Mouse (Mus musculus): ENCODE measurements around the gene Arhgap10. TPM values are rescaled to one million over a fixed set of nuclear protein-coding genes. Genes with fewer than 3 reads are reported as not detected.

Arhgap10 gene
- polyA plus RNA-seq, 1 experiment from 2014 or later, result 23.2 TPM

DNA sequence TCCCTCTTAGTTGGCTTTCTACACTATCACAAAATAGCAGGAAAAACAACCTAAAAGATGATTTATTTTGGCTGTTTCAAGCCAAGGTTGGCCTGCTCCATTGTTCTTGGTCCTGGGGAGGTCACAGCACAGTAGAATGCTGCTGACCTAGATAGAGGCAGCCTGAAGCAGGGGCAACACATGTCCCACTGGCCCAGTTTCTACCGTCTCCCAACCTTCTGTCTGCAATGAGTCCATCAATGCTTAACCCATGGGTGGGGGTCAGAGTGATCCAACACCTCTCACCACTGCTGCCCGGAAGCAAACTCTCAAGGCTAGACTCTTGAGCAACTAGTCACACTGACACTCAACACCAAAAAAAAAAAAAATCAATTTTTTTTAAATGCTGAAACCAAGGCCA lies 31.0 kb downstream of the Arhgap10 start:
- peaks cover 46% of the 10 kb centered on the region for H3K4me1 ChIP-seq (ENCODE audit: insufficient read depth)
- H3K9ac ChIP-seq, result no peak overlapping the region
- 46% methylated on average over 2 of the region's 2 CpGs for whole genome bisulfite sequencing
- no peaks in the 10 kb centered on the region for H3K27me3 ChIP-seq (ENCODE audit: insufficient read depth, low read length)
- H3K4me2 ChIP-seq, result no peak overlapping the region
- H3K4me3 ChIP-seq (ENCODE audit: low read depth, low read length), result no peak overlapping the region
- ATAC-seq (ENCODE audit: insufficient read depth) (no peak), DNase-seq (no peak)
- H3K9me3 ChIP-seq (ENCODE audit: low read depth, low read length), result no peaks in the 10 kb centered on the region
- H3K27ac ChIP-seq (ENCODE audit: low read depth), result no peak overlapping the region
- no peaks in the 10 kb centered on the region for H3K36me3 ChIP-seq (ENCODE audit: insufficient read depth)
- no peak for TF ChIP-seq CTCF (IDR thresholded peaks at IDR 0.05; ENCODE audit: low read depth)

GRCm38 (mm10) chr8:77484817-77485216 lies 32.9 kb downstream of the Arhgap10 start:
- 84% methylated on average over 5 of the region's 5 CpGs for WGBS
- Histone ChIP-seq H3K36me3 (ENCODE audit: insufficient read depth) (no peaks in the 10 kb centered on the region), H3K4me3 (ENCODE audit: low read depth, low read length) (no peak overlapping the region), H3K27me3 (ENCODE audit: insufficient read depth, low read length) (no peaks in the 10 kb centered on the region), H3K4me1 (ENCODE audit: insufficient read depth) (peaks cover 31% of the 10 kb centered on the region), H3K4me2 (no peak overlapping the region), H3K27ac (ENCODE audit: low read depth) (no peak overlapping the region), H3K9me3 (ENCODE audit: low read depth, low read length) (no peaks in the 10 kb centered on the region), H3K9ac (no peak overlapping the region)
- ATAC-seq (ENCODE audit: insufficient read depth) (no peak), DNase-seq (no peak)
- no peak for TF ChIP-seq CTCF (IDR thresholded peaks at IDR 0.05; ENCODE audit: low read depth)

DNA sequence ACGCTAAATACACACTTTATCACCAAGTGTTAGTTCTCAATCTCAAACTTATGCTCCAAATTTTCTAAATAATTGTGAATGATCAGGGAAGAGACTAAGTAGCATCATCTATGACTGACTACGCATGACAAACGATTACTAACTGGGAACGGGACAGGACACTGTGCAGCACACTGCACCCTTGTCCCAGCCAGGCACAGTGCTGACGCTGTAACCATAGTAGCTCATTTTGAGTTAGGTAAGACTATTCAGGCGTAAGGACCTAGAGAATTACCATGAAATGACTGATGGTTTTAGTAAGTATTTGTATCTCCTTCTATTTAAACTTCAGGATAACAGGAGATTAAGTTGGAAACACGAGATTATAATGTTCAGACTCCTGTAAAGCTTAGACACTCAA lies 33.5 kb downstream of the Arhgap10 start:
- H3K4me1 ChIP-seq (ENCODE audit: insufficient read depth), result peaks cover 28% of the 10 kb centered on the region
- no peak overlapping the region for H3K9ac ChIP-seq
- H3K4me2 ChIP-seq, result no peak overlapping the region
- H3K36me3 ChIP-seq (ENCODE audit: insufficient read depth), result no peaks in the 10 kb centered on the region
- H3K27me3 ChIP-seq (ENCODE audit: insufficient read depth, low read length), result no peaks in the 10 kb centered on the region
- no peak for TF ChIP-seq CTCF (IDR thresholded peaks at IDR 0.05; ENCODE audit: low read depth)
- no peak overlapping the region for H3K4me3 ChIP-seq (ENCODE audit: low read depth, low read length)
- DNase-seq (no peak), ATAC-seq (ENCODE audit: insufficient read depth) (no peak)
- H3K27ac ChIP-seq (ENCODE audit: low read depth), result no peak overlapping the region
- WGBS, result 74% methylated on average over 7 of the region's 7 CpGs
- H3K9me3 ChIP-seq (ENCODE audit: low read depth, low read length), result no peaks in the 10 kb centered on the region

GRCm38 (mm10) chr8:77483676-77484075 lies 34.1 kb downstream of the Arhgap10 start:
- ATAC-seq (ENCODE audit: insufficient read depth) (no peak), DNase-seq (no peak)
- H3K9me3 ChIP-seq (ENCODE audit: low read depth, low read length), result no peaks in the 10 kb centered on the region
- WGBS, result 66% methylated on average over 4 of the region's 4 CpGs
- H3K27ac ChIP-seq (ENCODE audit: low read depth), result no peak overlapping the region
- no peaks in the 10 kb centered on the region for H3K27me3 ChIP-seq (ENCODE audit: insufficient read depth, low read length)
- no peaks in the 10 kb centered on the region for H3K36me3 ChIP-seq (ENCODE audit: insufficient read depth)
- peaks cover 22% of the 10 kb centered on the region for H3K4me1 ChIP-seq (ENCODE audit: insufficient read depth)
- H3K9ac ChIP-seq, result no peak overlapping the region
- no peak overlapping the region for H3K4me3 ChIP-seq (ENCODE audit: low read depth, low read length)
- TF ChIP-seq CTCF (IDR thresholded peaks at IDR 0.05; ENCODE audit: low read depth), result no peak
- H3K4me2 ChIP-seq, result no peak overlapping the region

DNA sequence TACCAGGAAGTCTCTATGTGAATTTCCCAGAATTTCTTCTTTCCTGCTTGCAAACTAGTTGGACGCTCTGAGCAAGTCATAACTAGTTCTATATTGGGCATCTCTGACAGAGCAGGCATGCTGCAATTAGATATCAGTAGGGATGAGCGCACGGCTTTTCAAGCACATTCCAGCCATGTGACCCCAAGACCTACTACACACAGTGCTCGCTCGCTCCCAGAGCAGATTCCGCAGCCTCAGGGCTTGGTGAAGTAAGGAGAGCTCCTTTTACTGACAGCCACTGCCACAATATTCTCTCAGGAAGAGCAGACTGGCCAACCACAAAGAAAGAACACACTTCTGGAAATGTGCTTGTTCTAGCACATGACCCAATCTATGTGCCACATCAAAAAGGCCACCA lies 36.0 kb downstream of the Arhgap10 start:
- DNase-seq (no peak), ATAC-seq (ENCODE audit: insufficient read depth) (no peak)
- Histone ChIP-seq H3K27ac (ENCODE audit: low read depth) (no peak overlapping the region), H3K36me3 (ENCODE audit: insufficient read depth) (no peaks in the 10 kb centered on the region), H3K9me3 (ENCODE audit: low read depth, low read length) (no peaks in the 10 kb centered on the region), H3K4me2 (no peak overlapping the region), H3K9ac (no peak overlapping the region), H3K4me1 (ENCODE audit: insufficient read depth) (peaks cover 12% of the 10 kb centered on the region; the same call in 1 of the 2 replicates), H3K27me3 (ENCODE audit: insufficient read depth, low read length) (no peaks in the 10 kb centered on the region), H3K4me3 (ENCODE audit: low read depth, low read length) (no peak overlapping the region)
- 37% methylated on average over 6 of the region's 6 CpGs for WGBS
- no peak for TF ChIP-seq CTCF (IDR thresholded peaks at IDR 0.05; ENCODE audit: low read depth)

DNA sequence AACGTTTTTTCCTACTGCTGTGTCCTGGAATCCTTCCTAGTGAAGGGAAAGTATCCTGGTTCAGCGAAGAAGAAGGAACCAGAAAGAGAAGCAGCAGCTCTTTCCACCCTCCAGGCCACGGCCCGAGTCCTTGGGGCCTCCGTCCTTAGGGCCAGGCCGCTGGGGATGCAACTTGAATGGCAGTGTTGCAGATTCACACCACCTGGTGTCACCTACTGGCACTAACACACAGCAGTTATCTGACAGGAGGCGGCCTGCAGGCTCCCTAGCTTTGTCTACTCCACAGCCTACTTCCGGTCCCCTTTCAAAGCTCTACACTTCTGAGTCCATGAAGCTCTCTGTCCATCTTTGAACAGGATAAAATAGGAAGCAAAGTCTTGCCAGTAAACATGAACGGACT lies 37.8 kb downstream of the Arhgap10 start:
- no peak for TF ChIP-seq CTCF (IDR thresholded peaks at IDR 0.05; ENCODE audit: low read depth)
- no peak for ATAC-seq (ENCODE audit: insufficient read depth)

DNA sequence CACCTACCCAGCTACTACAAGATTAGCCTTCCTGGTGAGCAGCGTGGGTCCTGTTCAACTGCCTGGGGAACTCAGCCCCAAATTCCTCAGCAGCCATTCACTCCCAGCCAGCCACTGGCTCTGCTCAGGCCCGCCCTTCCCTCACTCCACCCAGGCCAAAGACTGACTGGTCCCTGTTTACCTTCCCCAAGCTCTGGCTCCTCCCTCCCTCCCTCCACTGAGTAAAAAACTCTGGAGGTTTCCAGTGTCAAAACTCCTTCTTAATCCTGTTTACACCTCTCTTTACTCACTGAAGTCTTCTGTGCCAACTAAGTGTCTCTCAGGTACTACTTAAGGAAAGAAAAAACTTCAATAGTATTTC lies 38.9 kb downstream of the Arhgap10 start:
- ATAC-seq (ENCODE audit: insufficient read depth) (peak; percentile 42; the same call in 1 of the 2 replicates), DNase-seq (peak; percentile 51)
- WGBS, result 50% methylated on average over 2 of the region's 2 CpGs
- H3K27me3 ChIP-seq (ENCODE audit: insufficient read depth, low read length), result no peaks in the 10 kb centered on the region
- no peak for TF ChIP-seq CTCF (IDR thresholded peaks at IDR 0.05; ENCODE audit: low read depth)
- H3K4me3 ChIP-seq (ENCODE audit: low read depth, low read length), result no peak overlapping the region
- no peak overlapping the region for H3K4me2 ChIP-seq
- H3K4me1 ChIP-seq (ENCODE audit: insufficient read depth), result peaks cover 11% of the 10 kb centered on the region
- no peaks in the 10 kb centered on the region for H3K9me3 ChIP-seq (ENCODE audit: low read depth, low read length)
- H3K9ac ChIP-seq, result no peak overlapping the region
- no peak overlapping the region; the same call in 1 of the 2 replicates for H3K27ac ChIP-seq (ENCODE audit: low read depth)
- no peaks in the 10 kb centered on the region for H3K36me3 ChIP-seq (ENCODE audit: insufficient read depth)

More for the DNA sequence above, 37.8 kb downstream of the Arhgap10 start:
- Histone ChIP-seq H3K27me3 (ENCODE audit: insufficient read depth, low read length) (no peaks in the 10 kb centered on the region), H3K4me2 (no peak overlapping the region), H3K4me3 (ENCODE audit: low read depth, low read length) (no peak overlapping the region), H3K9ac (no peak overlapping the region), H3K4me1 (ENCODE audit: insufficient read depth) (peaks cover 9% of the 10 kb centered on the region; the same call in 1 of the 2 replicates), H3K9me3 (ENCODE audit: low read depth, low read length) (no peaks in the 10 kb centered on the region), H3K27ac (ENCODE audit: low read depth) (no peak overlapping the region), H3K36me3 (ENCODE audit: insufficient read depth) (no peaks in the 10 kb centered on the region)
- DNase-seq, result no peak
- 65% methylated on average over 9 of the region's 9 CpGs for WGBS
